Mouse (Mus musculus) embryonic facial prominence, embryonic 11.5 days (tissue): ENCODE measurements around the gene Tmem186. TPM values are rescaled to one million over a fixed set of nuclear protein-coding genes. Genes with fewer than 3 reads are reported as not detected.

Experiments used
- ATAC-seq: fragments of 200-750 bp; cut with Nextera tagmentation; replicated peaks from 2 replicates; pipeline ENCODE4 v1.8.0; 2017; ENCODE audit warnings: low read depth; ENCODE audit not compliant: insufficient number of reproducible peaks, low FRiP score, low TSS enrichment
- DNase-seq: peaks from one replicate; pipeline ENCODE4 v3.0.0-alpha.2; 2015; ENCODE audit warnings: low spot score
- H3K27ac ChIP-seq: fragments of 300-500 bp; sonication (generic); replicated peaks from 2 replicates; pipeline ENCODE4 v1.5.1; 2014; ENCODE audit warnings: mild to moderate bottlenecking, low read depth, low read length, control low read depth
- H3K27me3 ChIP-seq: fragments of 300-500 bp; sonication (generic); 2 replicates; pipeline ENCODE4 v1.6.1; 2014; ENCODE audit warnings: mild to moderate bottlenecking, low read length, moderate library complexity, mixed read lengths; ENCODE audit not compliant: control insufficient read depth, insufficient read depth
- H3K36me3 ChIP-seq: fragments of 300-500 bp; sonication (generic); replicated peaks from 2 replicates; pipeline ENCODE4 v1.6.1; 2014; ENCODE audit warnings: low read depth, mild to moderate bottlenecking, low read length, moderate library complexity, mixed read lengths; ENCODE audit not compliant: control insufficient read depth, insufficient read depth
- H3K4me1 ChIP-seq: fragments of 300-500 bp; sonication (generic); 2 replicates; pipeline ENCODE4 v1.6.1; 2014; ENCODE audit warnings: low read length, mixed read lengths; ENCODE audit not compliant: control insufficient read depth, insufficient read depth
- H3K4me2 ChIP-seq: fragments of 300-500 bp; sonication (generic); 2 replicates; pipeline ENCODE4 v1.6.1; 2014; ENCODE audit warnings: low read depth, mild to moderate bottlenecking, control low read depth, low read length, moderate library complexity
- H3K4me3 ChIP-seq: fragments of 300-500 bp; sonication (generic); 2 replicates; pipeline ENCODE4 v1.5.1; 2014; ENCODE audit warnings: low read depth, low read length, control low read depth
- H3K9ac ChIP-seq: fragments of 300-500 bp; sonication (generic); replicated peaks from 2 replicates; pipeline ENCODE4 v1.6.1; 2014; ENCODE audit warnings: mild to moderate bottlenecking, control low read depth, low read length
- H3K9me3 ChIP-seq: fragments of 300-500 bp; sonication (generic); replicated peaks from 2 replicates; pipeline ENCODE4 v1.6.1; 2016; ENCODE audit warnings: mild to moderate bottlenecking, low read length, inconsistent platforms, mixed read lengths; ENCODE audit not compliant: control insufficient read depth
- WGBS: fragments of 180-500 bp; shearing (Covaris S2); extraction: QIAGEN DNeasy Blood & Tissue Kit; methylation state at CpG from one replicate; pipeline ENCODE4 v1.1.7; 2014; 5-methylcytosine and 5-hydroxymethylcytosine counted together
- polyA plus RNA-seq: library from polyadenylated mRNA; unstranded; fragments of >200 nt; fragmentation: Nextera tagmentation; extraction: Ambion mirVana; gene quantifications from 2 replicates; pipeline ENCODE4 v1.2.1, GENCODE M21; 2014

The Tmem186 gene
- polyA plus RNA-seq, 1 experiment from 2014 or later: 17.8 TPM

DNA sequence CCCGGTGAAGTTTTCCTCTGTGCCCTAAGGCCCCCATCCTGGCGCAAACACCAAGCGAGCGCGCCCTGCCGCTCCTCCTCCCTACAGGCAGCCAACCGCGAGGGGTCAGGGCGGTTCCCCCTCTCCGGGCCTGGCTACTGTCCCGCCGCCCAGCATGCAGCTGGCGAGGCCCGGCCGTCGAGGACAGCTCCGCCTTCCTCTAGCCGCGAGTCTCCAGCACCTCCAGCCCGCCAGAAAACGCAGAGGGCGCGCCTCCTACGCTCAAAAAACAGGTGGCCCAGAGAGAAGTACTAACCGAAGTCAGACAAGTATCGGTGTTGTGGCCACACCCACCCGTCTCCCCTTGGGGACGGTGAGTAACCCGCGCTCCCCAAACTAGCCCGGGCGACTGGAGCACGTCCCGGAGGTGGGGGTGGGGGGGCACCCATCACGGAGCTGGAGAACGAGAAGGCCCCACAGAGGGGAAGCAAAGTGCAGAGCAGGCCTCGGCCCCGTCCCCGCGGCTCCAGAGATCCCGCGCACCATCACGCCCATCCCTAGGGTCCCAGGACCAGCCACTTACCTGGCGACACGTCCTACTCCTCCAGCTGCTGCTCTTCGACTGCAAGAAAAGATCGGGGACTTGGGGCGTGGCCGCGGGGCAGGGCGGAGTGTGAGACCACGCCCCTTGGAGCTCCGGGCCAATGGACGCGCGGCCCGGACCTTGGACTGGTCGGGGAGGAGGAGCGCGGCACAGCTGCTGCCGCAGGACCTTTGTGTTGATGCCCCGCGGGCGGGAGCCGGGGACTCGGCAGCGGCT is 34.2 kb upstream of the Tmem186 start, which contains the start of gene Carhsp1:
Gene Carhsp1, minus strand, starts transcription at position 605 of the 799 bp plus-strand sequence.
- Histone ChIP-seq H3K27me3 (no peaks in the 10 kb centered on the region), H3K36me3 (no peaks in the 10 kb centered on the region), H3K4me2 (peak within 1 kb of the TSS; percentile 73), H3K9me3 (no peaks in the 10 kb centered on the region), H3K9ac (peak within 1 kb of the TSS; percentile 71), H3K27ac (peak within 1 kb of the TSS; percentile 57), H3K4me3 (peak within 1 kb of the TSS; percentile 61), H3K4me1 (no peaks in the 10 kb centered on the region; the same call in 1 of the 2 replicates)
- WGBS: under 1% methylated on average over 67 of the region's 67 CpGs
- peak; percentile 85 for ATAC-seq
- DNase-seq: peak; percentile 96

DNA sequence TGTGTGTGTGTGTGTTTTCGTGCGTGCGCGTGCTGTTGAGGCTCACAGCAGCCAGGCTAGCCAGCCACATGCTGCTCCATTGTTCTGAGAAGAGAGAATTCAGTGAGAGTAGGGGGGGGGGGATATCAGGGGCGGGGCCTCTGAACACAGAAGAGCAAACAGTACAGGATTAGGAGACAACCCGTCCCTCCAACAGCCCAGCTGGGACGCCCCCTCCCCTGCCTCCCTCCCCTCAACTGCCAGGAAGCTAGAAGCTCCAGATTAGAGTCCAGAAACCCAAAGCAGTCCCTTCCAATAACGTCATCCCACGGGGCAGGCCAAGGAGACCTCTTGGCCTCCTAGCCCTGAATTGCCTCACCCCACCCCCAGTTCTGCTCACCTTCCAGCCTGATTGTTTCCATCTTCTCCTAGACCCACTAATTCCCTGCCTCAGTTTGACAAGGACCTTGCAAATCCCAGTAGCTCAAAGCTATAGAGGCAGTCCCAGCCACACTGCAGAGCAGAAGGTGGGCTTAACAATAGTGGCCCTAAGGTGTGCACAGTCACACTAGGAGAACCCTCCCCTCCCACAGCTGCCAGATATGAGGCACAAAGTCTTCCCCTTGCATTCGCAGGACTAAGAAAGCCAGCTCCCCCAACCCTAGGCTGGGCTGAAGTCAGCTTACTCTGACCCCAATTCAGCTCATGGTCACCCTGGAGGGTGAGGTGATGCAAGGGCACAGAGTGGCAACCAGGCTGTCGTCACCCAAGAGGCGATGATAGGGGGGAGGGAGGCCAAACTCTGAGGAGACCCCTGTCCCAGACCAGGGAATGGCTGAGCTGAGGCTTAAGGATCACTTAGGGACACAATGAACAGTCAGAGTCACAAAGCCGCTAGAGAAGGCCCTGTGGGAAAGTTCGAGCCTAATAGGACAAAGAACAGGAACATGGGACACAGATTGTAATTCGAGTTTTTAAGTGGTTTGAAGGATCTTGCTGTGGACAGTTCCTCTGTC is 32.8 kb upstream of the Tmem186 start:
- WGBS: 5% methylated on average over 14 of the region's 15 CpGs
- DNase-seq (peak; percentile 62), ATAC-seq (peak; percentile 34)
- peak overlapping the region; percentile 61 for H3K4me3 ChIP-seq
- peak overlapping the region; percentile 73 for H3K4me2 ChIP-seq
- H3K9ac ChIP-seq: peak overlapping the region; percentile 71
- H3K4me1 ChIP-seq: no peaks in the 10 kb centered on the region; the same call in 1 of the 2 replicates
- H3K9me3 ChIP-seq: no peaks in the 10 kb centered on the region
- H3K27ac ChIP-seq: peak overlapping the region; percentile 59
- H3K36me3 ChIP-seq: no peaks in the 10 kb centered on the region
- H3K27me3 ChIP-seq: no peaks in the 10 kb centered on the region

DNA sequence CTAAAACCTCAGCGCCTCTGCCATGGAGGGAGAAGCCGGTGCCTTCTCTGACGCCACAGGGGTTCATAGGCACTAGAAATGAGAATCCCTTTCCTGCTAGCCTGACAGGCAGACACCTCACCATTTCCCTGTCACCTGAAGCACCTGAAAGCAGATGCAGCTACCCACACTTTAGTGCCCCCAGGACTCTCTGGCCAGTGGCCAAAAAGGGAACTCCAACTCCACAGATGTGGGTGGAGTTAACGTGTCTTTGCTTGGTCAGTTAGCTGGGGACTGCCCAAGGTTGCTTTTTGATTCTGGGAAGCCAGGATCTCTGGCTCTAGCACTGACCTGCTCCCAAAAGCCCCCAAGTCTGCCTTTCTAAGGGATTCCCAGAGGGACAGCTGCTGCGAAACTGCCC is 31.9 kb upstream of the Tmem186 start:
- no peak overlapping the region for H3K27ac ChIP-seq
- H3K27me3 ChIP-seq: no peaks in the 10 kb centered on the region
- DNase-seq (peak; percentile 19), ATAC-seq (no peak)
- H3K4me1 ChIP-seq: no peaks in the 10 kb centered on the region; the same call in 1 of the 2 replicates
- H3K9me3 ChIP-seq: no peaks in the 10 kb centered on the region
- no peaks in the 10 kb centered on the region for H3K36me3 ChIP-seq
- peak overlapping the region; percentile 61 for H3K4me3 ChIP-seq
- 59% methylated on average over 5 of the region's 5 CpGs for WGBS
- peak overlapping the region; percentile 71 for H3K9ac ChIP-seq
- H3K4me2 ChIP-seq: peak overlapping the region; percentile 73

DNA sequence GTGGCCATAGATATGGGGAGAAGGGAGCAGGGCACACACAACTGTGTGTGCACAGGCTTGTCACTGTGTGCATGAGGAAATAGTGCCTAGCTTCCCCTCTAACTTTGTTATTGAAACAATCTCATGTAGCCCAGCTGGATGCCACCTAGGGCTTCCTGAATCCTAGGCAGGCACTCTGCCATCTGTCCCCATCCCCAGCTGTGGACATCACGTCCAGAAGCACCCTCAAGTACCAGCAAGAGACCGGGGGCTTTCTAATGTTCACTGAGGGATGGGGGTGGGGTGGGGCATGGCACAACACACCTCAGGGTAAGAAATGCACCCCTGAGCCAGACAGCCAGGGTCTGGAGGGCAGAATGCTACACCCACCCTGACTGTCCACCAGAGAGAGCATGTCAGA is 30.9 kb upstream of the Tmem186 start:
- no peaks in the 10 kb centered on the region for H3K27me3 ChIP-seq
- no peak overlapping the region for H3K4me2 ChIP-seq
- DNase-seq (no peak), ATAC-seq (no peak)
- H3K4me1 ChIP-seq: no peaks in the 10 kb centered on the region; the same call in 1 of the 2 replicates
- no peaks in the 10 kb centered on the region for H3K9me3 ChIP-seq
- H3K36me3 ChIP-seq: no peaks in the 10 kb centered on the region
- no peak overlapping the region for H3K4me3 ChIP-seq
- no peak overlapping the region for H3K27ac ChIP-seq
- no peak overlapping the region for H3K9ac ChIP-seq
- 95% methylated on average over 2 of the region's 2 CpGs for WGBS

- H3K27ac ChIP-seq: no peak overlapping the region
- H3K4me2 ChIP-seq: no peak overlapping the region
- H3K36me3 ChIP-seq: no peaks in the 10 kb centered on the region; the same call in 1 of the 2 replicates
- DNase-seq (no peak), ATAC-seq (no peak)
- H3K9me3 ChIP-seq: no peaks in the 10 kb centered on the region
- H3K4me1 ChIP-seq: no peaks in the 10 kb centered on the region; the same call in 1 of the 2 replicates
- WGBS: 71% methylated on average over 4 of the region's 4 CpGs
- no peak overlapping the region for H3K9ac ChIP-seq
- H3K27me3 ChIP-seq: no peaks in the 10 kb centered on the region
- H3K4me3 ChIP-seq: no peak overlapping the region
These were observed 30.3 kb upstream of the Tmem186 start for GRCm38 (mm10) chr16:8667814-8668213.

GRCm38 (mm10) chr16:8667261-8667660 is 29.7 kb upstream of the Tmem186 start:
- Histone ChIP-seq H3K4me3 (no peak overlapping the region), H3K4me2 (no peak overlapping the region), H3K27ac (no peak overlapping the region), H3K4me1 (no peaks in the 10 kb centered on the region; the same call in 1 of the 2 replicates), H3K36me3 (no peaks in the 10 kb centered on the region; the same call in 1 of the 2 replicates), H3K9me3 (no peaks in the 10 kb centered on the region), H3K27me3 (no peaks in the 10 kb centered on the region), H3K9ac (no peak overlapping the region)
- 77% methylated on average over 7 of the region's 7 CpGs for WGBS
- no peak for ATAC-seq
- no peak for DNase-seq

DNA sequence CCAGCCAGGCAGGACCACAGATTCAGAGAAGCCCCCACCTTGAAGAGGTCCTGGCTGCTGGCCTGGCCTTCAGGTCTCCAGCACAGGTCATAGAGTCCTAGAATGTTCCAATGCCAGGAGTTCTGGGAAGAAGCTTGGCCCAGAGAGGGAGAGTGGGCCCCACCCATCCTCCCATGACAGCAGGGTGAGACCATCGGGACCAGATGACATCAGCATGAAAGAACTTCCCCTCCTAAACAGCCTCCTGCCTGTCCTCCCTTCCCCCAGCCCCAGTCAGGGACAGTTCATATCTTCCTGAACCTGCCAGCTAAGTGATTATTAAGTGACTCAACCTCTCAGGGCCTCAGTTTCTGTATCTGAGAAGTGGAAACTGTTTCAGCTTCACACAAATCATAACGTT is 28.9 kb upstream of the Tmem186 start:
- no peak overlapping the region for H3K4me2 ChIP-seq
- WGBS: 71% methylated on average over 2 of the region's 2 CpGs
- no peaks in the 10 kb centered on the region; the same call in 1 of the 2 replicates for H3K4me1 ChIP-seq
- H3K4me3 ChIP-seq: no peak overlapping the region
- no peak for ATAC-seq
- no peak overlapping the region for H3K9ac ChIP-seq
- no peaks in the 10 kb centered on the region; the same call in 1 of the 2 replicates for H3K36me3 ChIP-seq
- no peaks in the 10 kb centered on the region for H3K9me3 ChIP-seq
- DNase-seq: no peak
- H3K27me3 ChIP-seq: no peaks in the 10 kb centered on the region
- no peak overlapping the region for H3K27ac ChIP-seq
